Mouse (Mus musculus): Measurements from ENCODE around the gene Auts2. TPM values are rescaled to one million over a fixed set of nuclear protein-coding genes. Genes with fewer than 3 reads are reported as not detected.
A peak's percentile ranks its signal among the peaks of the same experiment; 100 is the strongest.

The Auts2 gene
- polyA plus RNA-seq, 1 experiment from 2014 or later = 76.2 TPM

DNA sequence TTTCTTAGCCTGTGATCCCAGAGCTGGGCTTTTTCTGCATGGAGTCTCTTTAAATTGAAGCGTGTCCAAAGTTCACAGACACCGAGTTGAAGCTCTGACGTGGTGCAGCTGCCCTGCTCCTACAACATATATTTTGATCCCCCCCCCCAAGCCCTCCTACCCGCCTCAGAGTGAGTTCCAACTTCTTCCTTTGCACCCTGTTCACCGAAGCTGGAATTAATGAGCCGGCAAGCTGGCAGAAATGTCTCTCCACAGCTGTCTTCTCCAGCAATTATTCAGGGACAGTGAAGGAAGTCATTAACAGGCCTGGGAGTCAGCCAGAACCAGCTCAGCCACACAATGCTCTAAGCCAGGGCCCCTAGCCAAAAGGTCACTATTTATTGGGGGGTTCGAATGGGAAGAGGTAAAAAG is 174.5 kb downstream of the Auts2 start:
- H3K27ac ChIP-seq (replicated peaks) = no peak overlapping the region
- no peaks in the 10 kb centered on the region for H3K36me3 ChIP-seq
- H3K9me3 ChIP-seq = no peaks in the 10 kb centered on the region
- ATAC-seq (ENCODE audit: low FRiP score, low read depth) = peak; percentile 81
- H3K4me1 ChIP-seq (replicated peaks) = peaks cover 43% of the 10 kb centered on the region
- no peak overlapping the region for H3K4me2 ChIP-seq
- H3K27me3 ChIP-seq = no peaks in the 10 kb centered on the region
- 12% methylated on average over 7 of the region's 7 CpGs for WGBS
- no peak overlapping the region for H3K4me3 ChIP-seq
- H3K9ac ChIP-seq = no peak overlapping the region

DNA sequence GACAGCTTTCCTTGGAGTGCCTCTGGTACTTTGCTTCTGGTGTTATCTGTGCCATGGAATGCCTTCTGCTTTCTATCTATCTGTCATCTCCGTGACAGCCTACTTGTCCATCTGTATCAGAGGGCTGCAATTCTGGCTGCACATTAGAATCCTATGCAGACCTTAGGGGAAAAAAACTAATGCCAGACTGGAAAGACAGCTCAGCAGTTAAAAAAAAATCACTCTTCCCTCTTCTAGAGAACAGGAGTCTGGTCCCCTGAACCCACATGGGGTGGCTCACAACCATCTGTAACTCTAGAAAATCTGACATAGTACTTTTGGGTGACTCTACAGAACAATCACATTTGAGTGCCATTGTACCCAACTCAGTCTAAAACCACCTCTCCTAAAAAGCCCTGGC is 181.9 kb downstream of the Auts2 start:
- Histone ChIP-seq H3K4me2 (no peak overlapping the region), H3K9ac (no peak overlapping the region), H3K9me3 (no peaks in the 10 kb centered on the region), H3K27ac (replicated peaks) (no peak overlapping the region), H3K27me3 (no peaks in the 10 kb centered on the region), H3K36me3 (no peaks in the 10 kb centered on the region), H3K4me3 (no peak overlapping the region), H3K4me1 (replicated peaks) (peaks cover 9% of the 10 kb centered on the region)
- WGBS = 90% methylated on average over 1 of the region's 1 CpGs
- ATAC-seq (ENCODE audit: low FRiP score, low read depth) = no peak

GRCm38 (mm10) chr5:132357726-132358125 is 185.4 kb downstream of the Auts2 start:
- no peak for ATAC-seq (ENCODE audit: low FRiP score, low read depth)
- no peaks in the 10 kb centered on the region for H3K9me3 ChIP-seq
- H3K4me3 ChIP-seq = no peak overlapping the region
- no peak overlapping the region for H3K9ac ChIP-seq
- no peak overlapping the region for H3K4me2 ChIP-seq
- WGBS = 78% methylated on average over 5 of the region's 5 CpGs
- peaks cover 16% of the 10 kb centered on the region for H3K4me1 ChIP-seq (replicated peaks)
- H3K27me3 ChIP-seq = no peaks in the 10 kb centered on the region
- H3K36me3 ChIP-seq = no peaks in the 10 kb centered on the region
- no peak overlapping the region for H3K27ac ChIP-seq (replicated peaks)

DNA sequence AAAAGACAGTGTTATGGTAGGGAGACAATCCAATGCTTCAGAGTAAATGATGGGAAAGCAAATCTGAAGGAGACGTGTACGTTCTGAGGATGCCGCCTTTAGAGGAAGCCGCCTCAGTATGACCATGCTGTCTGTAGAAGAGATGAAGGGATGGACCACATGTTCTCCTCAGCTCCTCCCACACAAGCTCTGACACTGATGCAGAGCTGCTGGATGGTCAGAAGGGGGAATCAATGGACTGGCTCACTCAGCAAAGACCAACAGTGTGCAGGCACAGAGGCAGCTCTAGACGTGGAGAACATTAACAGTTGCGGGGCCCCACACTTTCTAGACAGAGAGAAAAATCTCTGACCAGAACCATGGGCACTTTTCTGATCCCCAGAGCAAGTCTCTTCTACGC is 187.2 kb downstream of the Auts2 start:
- WGBS = 87% methylated on average over 7 of the region's 7 CpGs
- Histone ChIP-seq H3K9me3 (no peaks in the 10 kb centered on the region), H3K9ac (no peak overlapping the region), H3K4me2 (no peak overlapping the region), H3K4me3 (no peak overlapping the region), H3K4me1 (replicated peaks) (peaks cover 19% of the 10 kb centered on the region), H3K36me3 (no peaks in the 10 kb centered on the region), H3K27ac (replicated peaks) (no peak overlapping the region), H3K27me3 (no peaks in the 10 kb centered on the region)
- no peak for ATAC-seq (ENCODE audit: low FRiP score, low read depth)

DNA sequence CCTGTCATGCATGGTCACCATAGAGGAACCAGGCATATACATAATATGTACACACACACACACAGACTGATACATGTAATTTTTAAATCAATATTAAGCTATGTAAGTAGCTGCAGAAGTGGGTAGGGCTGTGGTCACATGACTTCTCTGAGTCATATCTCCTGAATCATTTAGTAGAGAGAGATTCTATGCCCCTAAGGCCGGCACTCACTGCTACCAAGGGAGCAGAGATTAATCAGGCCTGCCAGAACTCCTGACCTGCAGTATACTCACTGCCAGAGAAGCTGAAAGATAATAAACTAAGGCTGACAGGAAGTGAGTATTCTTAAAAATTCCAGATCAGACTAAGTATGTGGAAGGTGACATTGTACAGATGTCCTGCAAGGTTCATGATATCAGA is 190.7 kb downstream of the Auts2 start:
- no peak overlapping the region for H3K4me3 ChIP-seq
- no peak for ATAC-seq (ENCODE audit: low FRiP score, low read depth)
- WGBS = 38% methylated on average over 1 of the region's 1 CpGs
- no peaks in the 10 kb centered on the region for H3K36me3 ChIP-seq
- H3K27me3 ChIP-seq = no peaks in the 10 kb centered on the region
- H3K9ac ChIP-seq = no peak overlapping the region
- H3K4me2 ChIP-seq = no peak overlapping the region
- H3K27ac ChIP-seq (replicated peaks) = no peak overlapping the region
- H3K4me1 ChIP-seq (replicated peaks) = peaks cover 13% of the 10 kb centered on the region
- H3K9me3 ChIP-seq = no peaks in the 10 kb centered on the region

DNA sequence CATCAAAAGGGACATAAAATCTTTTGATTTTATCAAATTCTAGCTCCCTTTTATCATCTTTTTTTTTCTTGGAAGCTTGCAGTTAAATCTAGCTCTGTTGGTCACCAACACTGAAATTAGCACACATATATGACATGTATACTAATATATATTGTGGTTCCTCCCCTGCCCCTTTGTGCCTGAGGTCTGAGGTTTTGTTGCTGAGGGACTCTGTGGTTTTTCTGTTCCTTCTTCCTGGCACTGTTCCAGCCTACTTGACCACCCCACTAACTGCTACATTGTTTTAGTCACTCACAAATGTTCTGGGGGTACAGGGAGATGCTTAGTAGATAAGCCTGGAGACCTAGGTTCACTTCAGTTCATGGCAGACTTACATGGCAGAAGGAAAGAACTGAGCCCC is 192.0 kb downstream of the Auts2 start:
- Histone ChIP-seq H3K4me1 (replicated peaks) (peaks cover 13% of the 10 kb centered on the region), H3K4me3 (no peak overlapping the region), H3K9me3 (no peaks in the 10 kb centered on the region), H3K27me3 (no peaks in the 10 kb centered on the region), H3K4me2 (no peak overlapping the region), H3K36me3 (no peaks in the 10 kb centered on the region), H3K27ac (replicated peaks) (no peak overlapping the region), H3K9ac (no peak overlapping the region)
- ATAC-seq (ENCODE audit: low FRiP score, low read depth) = no peak

- Histone ChIP-seq H3K4me1 (replicated peaks) (peaks cover 14% of the 10 kb centered on the region), H3K4me2 (no peak overlapping the region), H3K27me3 (no peaks in the 10 kb centered on the region), H3K36me3 (no peaks in the 10 kb centered on the region), H3K9ac (no peak overlapping the region), H3K4me3 (no peak overlapping the region), H3K9me3 (no peaks in the 10 kb centered on the region), H3K27ac (replicated peaks) (no peak overlapping the region)
- ATAC-seq (ENCODE audit: low FRiP score, low read depth) = no peak
- WGBS = 68% methylated on average over 3 of the region's 3 CpGs
Measured at GRCm38 (mm10) chr5:132341315-132341714, 201.8 kb downstream of the Auts2 start.

GRCm38 (mm10) chr5:132337677-132338076 is 205.5 kb downstream of the Auts2 start:
- Histone ChIP-seq H3K36me3 (no peaks in the 10 kb centered on the region), H3K4me1 (replicated peaks) (peaks cover 34% of the 10 kb centered on the region), H3K9me3 (no peaks in the 10 kb centered on the region), H3K27ac (replicated peaks) (no peak overlapping the region), H3K9ac (no peak overlapping the region), H3K27me3 (no peaks in the 10 kb centered on the region), H3K4me3 (no peak overlapping the region), H3K4me2 (no peak overlapping the region)
- no peak for ATAC-seq (ENCODE audit: low FRiP score, low read depth)
- WGBS = 68% methylated on average over 3 of the region's 3 CpGs

- peaks cover 37% of the 10 kb centered on the region for H3K4me1 ChIP-seq (replicated peaks)
- H3K4me2 ChIP-seq = no peak overlapping the region
- no peaks in the 10 kb centered on the region for H3K27me3 ChIP-seq
- H3K27ac ChIP-seq (replicated peaks) = no peak overlapping the region
- 86% methylated on average over 4 of the region's 4 CpGs for WGBS
- H3K36me3 ChIP-seq = no peaks in the 10 kb centered on the region
- no peak overlapping the region for H3K9ac ChIP-seq
- no peak overlapping the region for H3K4me3 ChIP-seq
- no peaks in the 10 kb centered on the region for H3K9me3 ChIP-seq
- ATAC-seq (ENCODE audit: low FRiP score, low read depth) = no peak
Measured at GRCm38 (mm10) chr5:132335719-132336118, 207.4 kb downstream of the Auts2 start.

DNA sequence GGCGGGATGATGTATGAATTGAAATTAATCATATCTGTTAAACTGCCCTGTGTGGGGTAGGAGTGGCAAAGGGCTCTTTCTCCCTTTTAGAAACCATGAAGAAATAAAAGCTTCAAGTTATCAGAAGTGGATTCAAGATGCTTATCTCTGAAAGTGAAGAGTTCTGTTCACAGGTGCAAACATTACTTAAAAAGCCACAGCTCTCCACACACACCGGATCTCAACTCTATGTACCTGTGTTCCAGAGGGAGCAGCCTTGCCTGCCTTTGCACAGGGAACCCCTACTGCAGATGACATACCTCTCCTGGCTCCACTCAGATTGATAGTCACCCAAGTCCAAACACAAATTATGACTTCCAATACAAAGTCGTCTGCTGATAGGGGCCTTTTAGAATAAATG is 208.3 kb downstream of the Auts2 start:
- H3K4me1 ChIP-seq (replicated peaks) = peaks cover 44% of the 10 kb centered on the region
- no peak for ATAC-seq (ENCODE audit: low FRiP score, low read depth)
- no peak overlapping the region for H3K4me3 ChIP-seq
- no peak overlapping the region for H3K27ac ChIP-seq (replicated peaks)
- H3K4me2 ChIP-seq = no peak overlapping the region
- no peaks in the 10 kb centered on the region for H3K9me3 ChIP-seq
- H3K9ac ChIP-seq = no peak overlapping the region
- no peaks in the 10 kb centered on the region for H3K36me3 ChIP-seq
- H3K27me3 ChIP-seq = no peaks in the 10 kb centered on the region
- 72% methylated on average over 3 of the region's 3 CpGs for WGBS

DNA sequence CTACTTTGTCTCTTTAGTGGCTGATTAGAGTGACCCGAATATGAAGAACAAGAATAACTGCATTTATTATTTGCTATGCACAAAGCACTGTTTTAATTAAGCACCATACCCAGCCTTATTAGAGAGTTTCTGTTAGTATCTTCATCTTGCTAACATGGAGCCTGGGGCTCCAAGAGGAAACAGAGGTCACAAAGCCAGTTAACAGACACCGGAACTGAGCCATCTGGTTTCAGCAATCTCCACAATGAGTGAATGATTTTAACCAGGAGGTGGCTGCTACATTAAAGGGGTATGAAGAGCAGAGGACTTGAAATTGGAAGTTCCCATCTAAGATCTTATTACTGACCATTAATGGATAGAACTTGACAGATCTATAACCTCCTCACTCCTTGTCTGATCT is 209.4 kb downstream of the Auts2 start:
- WGBS = 62% methylated on average over 2 of the region's 2 CpGs

GRCm38 (mm10) chr5:132332521-132332920 is 210.6 kb downstream of the Auts2 start:
- Histone ChIP-seq H3K36me3 (no peaks in the 10 kb centered on the region), H3K27me3 (no peaks in the 10 kb centered on the region), H3K4me2 (no peak overlapping the region), H3K4me3 (no peak overlapping the region), H3K27ac (replicated peaks) (no peak overlapping the region), H3K9me3 (no peaks in the 10 kb centered on the region), H3K4me1 (replicated peaks) (peaks cover 46% of the 10 kb centered on the region), H3K9ac (no peak overlapping the region)
- ATAC-seq (ENCODE audit: low FRiP score, low read depth) = no peak
- WGBS = 55% methylated on average over 4 of the region's 4 CpGs

More for the DNA sequence above, 209.4 kb downstream of the Auts2 start:
- ATAC-seq (ENCODE audit: low FRiP score, low read depth) = no peak
- Histone ChIP-seq H3K9ac (no peak overlapping the region), H3K4me1 (replicated peaks) (peaks cover 46% of the 10 kb centered on the region), H3K4me3 (no peak overlapping the region), H3K36me3 (no peaks in the 10 kb centered on the region), H3K9me3 (no peaks in the 10 kb centered on the region), H3K27me3 (no peaks in the 10 kb centered on the region), H3K4me2 (no peak overlapping the region), H3K27ac (replicated peaks) (no peak overlapping the region)

DNA sequence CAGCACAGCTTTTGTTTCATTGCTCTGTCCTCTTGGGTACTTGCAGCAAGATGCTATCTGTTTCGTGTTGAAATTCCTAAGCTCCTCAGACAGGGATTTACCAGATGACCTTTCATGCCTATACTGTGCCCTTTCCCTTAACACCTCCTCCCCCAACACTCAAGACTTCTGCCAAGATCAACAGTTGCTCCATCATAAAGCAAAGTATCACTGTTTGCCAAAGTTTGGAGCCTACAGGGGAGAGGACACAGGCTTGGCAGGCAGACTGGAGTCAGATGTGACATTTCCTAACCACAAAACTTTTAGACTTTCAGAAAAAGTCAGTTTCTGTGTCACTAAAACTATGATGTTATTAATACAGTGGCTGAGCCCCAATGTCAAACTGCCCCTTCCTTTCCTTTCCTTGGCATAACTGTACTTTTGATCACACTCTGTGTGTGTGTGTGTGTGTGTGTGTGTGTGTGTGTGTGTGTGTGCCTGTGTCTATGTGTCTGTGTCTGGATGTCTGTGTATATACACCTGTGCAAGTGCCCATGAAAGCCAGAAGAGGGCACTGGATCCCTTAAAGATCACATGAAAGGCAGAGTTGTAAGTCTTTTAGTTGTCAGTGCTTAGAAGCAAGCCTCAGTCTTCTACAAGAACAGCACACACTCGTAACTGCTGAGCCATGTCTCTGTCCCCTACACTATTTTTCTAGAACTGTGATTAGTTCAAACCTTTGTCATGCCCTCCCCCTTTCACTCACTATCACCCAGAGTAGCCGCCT is 213.8 kb downstream of the Auts2 start:
- H3K27me3 ChIP-seq = no peaks in the 10 kb centered on the region
- no peak overlapping the region for H3K4me2 ChIP-seq
- ATAC-seq (ENCODE audit: low FRiP score, low read depth) = 0 out of 2 replicates have a peak, but pooled peaks have one; percentile 30
- H3K4me3 ChIP-seq = no peak overlapping the region
- H3K36me3 ChIP-seq = no peaks in the 10 kb centered on the region
- H3K4me1 ChIP-seq (replicated peaks) = peaks cover 41% of the 10 kb centered on the region
- no peaks in the 10 kb centered on the region for H3K9me3 ChIP-seq
- WGBS = 73% methylated on average over 3 of the region's 3 CpGs
- no peak overlapping the region for H3K9ac ChIP-seq
- H3K27ac ChIP-seq (replicated peaks) = no peak overlapping the region
